Mouse (Mus musculus) ES-Bruce4 (cell line): ENCODE results near the gene Cep41.

Experiments
- CTCF ChIP-seq: IDR thresholded peaks from one replicate; pipeline ENCODE4 v1.8.1; 2011; ENCODE audit warnings: low read depth, low read length
- POLR2A ChIP-seq: IDR thresholded peaks from one replicate; pipeline ENCODE4 v1.8.1; 2011; ENCODE audit warnings: low read length; ENCODE audit not compliant: insufficient read depth

DNA sequence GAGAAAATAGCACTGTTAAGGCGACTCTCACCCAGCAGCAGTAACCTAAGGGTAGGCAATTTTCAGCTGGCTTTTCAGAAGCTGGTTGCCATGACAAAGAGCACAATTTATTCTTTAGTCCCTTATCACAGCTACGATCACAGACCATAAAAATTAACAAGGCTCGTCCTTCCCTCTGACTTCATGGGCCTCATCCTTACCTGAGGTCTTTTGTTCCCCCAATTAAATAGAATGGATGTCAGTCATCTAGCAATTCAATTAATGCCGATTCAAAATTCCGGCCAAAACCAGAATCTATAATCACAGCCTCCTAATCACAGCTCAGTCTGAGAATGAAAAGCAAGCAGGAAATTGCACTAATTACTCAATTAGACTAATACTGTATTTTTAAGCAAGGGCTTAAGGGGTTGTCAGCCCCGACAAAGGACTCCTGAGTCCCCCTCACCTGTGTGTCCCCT is 39.1 kb downstream of the Cep41 start:
- no peak for TF ChIP-seq CTCF
- no peak for TF ChIP-seq POLR2A
